Mouse (Mus musculus): ENCODE results near the gene 1190002N15Rik. TPM values are rescaled to one million over a fixed set of nuclear protein-coding genes. Genes with fewer than 3 reads are reported as not detected.

1190002N15Rik gene
- total RNA-seq (2014; rRNA removed) (30.3 and 37.7 TPM in 2 replicates), polyA plus RNA-seq (2015; fragmentation: Nextera tagmentation; extraction: Ambion mirVana) (7.3 TPM in 2 replicates)

- H3K4me1 ChIP-seq (ENCODE audit: insufficient read depth) = 0 out of 2 replicates have a peak, but pooled peaks cover 8% of the 10 kb centered on the region
- ATAC-seq = peak; percentile 94
- peak within 1 kb of the TSS; percentile 85 for H3K4me3 ChIP-seq (ENCODE audit: low read depth, low read length)
- TF ChIP-seq CTCF (IDR thresholded peaks at IDR 0.05; ENCODE audit: low read depth) = peak; percentile 8; the same call in 1 of the 2 replicates
- no peaks in the 10 kb centered on the region for H3K27me3 ChIP-seq (ENCODE audit: insufficient read depth, low read length)
- WGBS = 1% methylated on average over 68 of the region's 104 CpGs
- peak within 1 kb of the TSS; percentile 79 for H3K9ac ChIP-seq
- peak within 1 kb of the TSS; percentile 93 for H3K4me2 ChIP-seq (ENCODE audit: low read depth)
- peak; percentile 97 for DNase-seq
- H3K36me3 ChIP-seq (ENCODE audit: insufficient read depth) = no peaks in the 10 kb centered on the region
- H3K27ac ChIP-seq (ENCODE audit: low read depth, low read length) = peak within 1 kb of the TSS; percentile 98
- H3K9me3 ChIP-seq (ENCODE audit: low read length) = no peaks in the 10 kb centered on the region
Measured at GRCm38 (mm10) chr9:94537970-94538822, at the start of gene 1190002N15Rik. Gene 1190002N15Rik (minus strand): TSS chr9:94538081.

GRCm38 (mm10) chr9:94582309-94582708 is 44.4 kb upstream of the 1190002N15Rik start:
- 25% methylated on average over 8 of the region's 8 CpGs for WGBS
- DNase-seq = peak; percentile 9
- peak; percentile 38 for ATAC-seq

DNA sequence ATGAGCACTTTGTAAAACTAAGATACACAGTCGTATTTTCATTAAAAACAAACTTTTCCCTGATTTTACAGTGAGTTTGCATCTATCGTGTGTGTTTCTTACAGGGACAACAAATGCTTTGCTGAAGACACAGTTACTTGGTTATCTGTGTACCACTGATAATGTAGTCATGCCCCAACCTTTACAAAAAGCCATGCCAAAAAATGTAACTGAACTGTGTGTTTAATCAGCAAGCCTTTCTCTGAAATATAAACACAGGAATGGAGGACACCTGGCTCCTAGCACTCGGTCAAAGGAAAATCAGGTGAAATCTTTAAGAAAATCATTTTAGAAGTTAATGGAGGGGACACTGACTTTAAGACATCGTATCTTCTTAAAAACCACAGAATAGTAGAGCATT is 43.8 kb upstream of the 1190002N15Rik start:
- no peak for TF ChIP-seq CTCF (IDR thresholded peaks at IDR 0.05; ENCODE audit: low read depth)
- no peak overlapping the region for H3K4me3 ChIP-seq (ENCODE audit: low read depth, low read length)
- H3K4me1 ChIP-seq (ENCODE audit: insufficient read depth) = no peaks in the 10 kb centered on the region
- ATAC-seq = no peak
- no peak for DNase-seq
- no peak overlapping the region for H3K9ac ChIP-seq
- H3K27me3 ChIP-seq (ENCODE audit: insufficient read depth, low read length) = no peaks in the 10 kb centered on the region
- WGBS = 89% methylated on average over 4 of the region's 4 CpGs
- no peak overlapping the region for H3K27ac ChIP-seq (ENCODE audit: low read depth, low read length)
- no peaks in the 10 kb centered on the region for H3K36me3 ChIP-seq (ENCODE audit: insufficient read depth)
- no peak overlapping the region for H3K4me2 ChIP-seq (ENCODE audit: low read depth)
- H3K9me3 ChIP-seq (ENCODE audit: low read length) = no peaks in the 10 kb centered on the region

More at GRCm38 (mm10) chr9:94582309-94582708, 44.4 kb upstream of the 1190002N15Rik start:
- H3K36me3 ChIP-seq (ENCODE audit: insufficient read depth) = no peaks in the 10 kb centered on the region
- H3K4me3 ChIP-seq (ENCODE audit: low read depth, low read length) = no peak overlapping the region
- no peaks in the 10 kb centered on the region for H3K9me3 ChIP-seq (ENCODE audit: low read length)
- no peaks in the 10 kb centered on the region for H3K27me3 ChIP-seq (ENCODE audit: insufficient read depth, low read length)
- H3K27ac ChIP-seq (ENCODE audit: low read depth, low read length) = no peak overlapping the region
- H3K4me1 ChIP-seq (ENCODE audit: insufficient read depth) = no peaks in the 10 kb centered on the region
- no peak overlapping the region for H3K9ac ChIP-seq
- no peak overlapping the region for H3K4me2 ChIP-seq (ENCODE audit: low read depth)
- TF ChIP-seq CTCF (IDR thresholded peaks at IDR 0.05; ENCODE audit: low read depth) = no peak

GRCm38 (mm10) chr9:94580071-94580737 is 42.3 kb upstream of the 1190002N15Rik start:
- Histone ChIP-seq H3K27ac (ENCODE audit: low read depth, low read length) (no peak overlapping the region), H3K27me3 (ENCODE audit: insufficient read depth, low read length) (no peaks in the 10 kb centered on the region), H3K9ac (no peak overlapping the region), H3K4me2 (ENCODE audit: low read depth) (no peak overlapping the region), H3K4me1 (ENCODE audit: insufficient read depth) (no peaks in the 10 kb centered on the region), H3K4me3 (ENCODE audit: low read depth, low read length) (no peak overlapping the region), H3K9me3 (ENCODE audit: low read length) (no peaks in the 10 kb centered on the region), H3K36me3 (ENCODE audit: insufficient read depth) (no peaks in the 10 kb centered on the region)
- 68% methylated on average over 3 of the region's 3 CpGs for WGBS
- DNase-seq (no peak), ATAC-seq (no peak)
- no peak for TF ChIP-seq CTCF (IDR thresholded peaks at IDR 0.05; ENCODE audit: low read depth)

DNA sequence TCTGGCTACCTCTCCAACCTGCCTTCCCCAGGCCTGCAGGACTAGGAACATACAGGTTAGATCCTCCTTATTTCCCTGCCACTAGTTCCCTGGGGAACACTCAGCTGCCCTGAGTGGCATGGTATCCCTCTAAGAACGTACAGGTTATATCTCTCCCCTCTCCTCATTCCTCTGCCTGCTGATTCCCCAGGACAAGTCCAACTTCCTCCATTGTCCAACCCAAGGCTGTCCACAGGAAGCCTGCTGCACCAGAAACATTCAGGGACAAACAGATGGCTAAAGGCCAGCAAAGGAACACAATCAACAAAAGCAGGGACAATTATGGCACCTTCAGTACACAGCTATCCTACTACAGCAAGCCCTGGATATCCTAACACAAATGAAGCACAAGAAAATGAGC is 33.9 kb upstream of the 1190002N15Rik start:
- 74% methylated on average over 1 of the region's 1 CpGs for WGBS

DNA sequence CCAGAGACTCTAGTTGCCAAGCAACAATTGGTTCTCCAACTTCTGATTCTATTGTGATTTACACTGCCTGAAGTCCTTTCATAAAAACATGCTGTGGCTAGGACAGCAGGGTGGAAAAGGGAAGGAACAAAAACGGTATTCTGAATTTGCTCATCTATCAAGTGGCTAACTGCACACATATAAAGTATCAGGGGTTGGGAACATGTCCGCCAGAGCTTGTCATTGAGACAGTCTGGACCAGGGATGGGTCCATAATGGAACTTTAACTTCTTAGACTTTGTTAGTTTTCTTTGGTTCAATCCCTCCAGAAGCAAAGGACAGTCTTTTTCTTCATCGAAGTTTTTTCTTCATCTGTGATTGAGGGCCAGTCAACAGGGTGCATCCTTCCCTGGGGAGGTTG is 30.5 kb upstream of the 1190002N15Rik start:
- ATAC-seq (no peak), DNase-seq (no peak)
- 80% methylated on average over 3 of the region's 3 CpGs for WGBS
- no peaks in the 10 kb centered on the region for H3K27me3 ChIP-seq (ENCODE audit: insufficient read depth, low read length)
- no peaks in the 10 kb centered on the region for H3K36me3 ChIP-seq (ENCODE audit: insufficient read depth)
- no peak overlapping the region for H3K4me2 ChIP-seq (ENCODE audit: low read depth)
- no peak for TF ChIP-seq CTCF (IDR thresholded peaks at IDR 0.05; ENCODE audit: low read depth)
- no peak overlapping the region for H3K27ac ChIP-seq (ENCODE audit: low read depth, low read length)
- no peaks in the 10 kb centered on the region for H3K9me3 ChIP-seq (ENCODE audit: low read length)
- H3K9ac ChIP-seq = no peak overlapping the region
- H3K4me3 ChIP-seq (ENCODE audit: low read depth, low read length) = no peak overlapping the region
- H3K4me1 ChIP-seq (ENCODE audit: insufficient read depth) = no peaks in the 10 kb centered on the region

More for the DNA sequence above, 33.9 kb upstream of the 1190002N15Rik start:
- Histone ChIP-seq H3K4me2 (ENCODE audit: low read depth) (no peak overlapping the region), H3K4me3 (ENCODE audit: low read depth, low read length) (no peak overlapping the region), H3K27me3 (ENCODE audit: insufficient read depth, low read length) (no peaks in the 10 kb centered on the region), H3K27ac (ENCODE audit: low read depth, low read length) (no peak overlapping the region), H3K4me1 (ENCODE audit: insufficient read depth) (no peaks in the 10 kb centered on the region), H3K9me3 (ENCODE audit: low read length) (no peaks in the 10 kb centered on the region), H3K9ac (no peak overlapping the region), H3K36me3 (ENCODE audit: insufficient read depth) (no peaks in the 10 kb centered on the region)
- no peak for TF ChIP-seq CTCF (IDR thresholded peaks at IDR 0.05; ENCODE audit: low read depth)
- DNase-seq = no peak
- ATAC-seq = no peak
